Mouse (Mus musculus) stomach, embryonic 14.5 days (tissue): ENCODE results near the gene Tbck. TPM values are rescaled to one million over a fixed set of nuclear protein-coding genes. Genes with fewer than 3 reads are reported as not detected.

Source experiments
- ATAC-seq: fragments of 200-750 bp; cut with Nextera tagmentation; 2 replicates; pipeline ENCODE4 v1.8.0; 2017; ENCODE audit warnings: low read depth, moderate TSS enrichment; ENCODE audit not compliant: insufficient number of reproducible peaks, insufficient read depth, low FRiP score
- H3K27ac ChIP-seq: fragments of 300-500 bp; sonication (generic); 2 replicates; pipeline ENCODE4 v1.5.1; 2014; ENCODE audit warnings: mild to moderate bottlenecking, low read length, moderate library complexity, mixed read lengths
- H3K27me3 ChIP-seq: fragments of 300-500 bp; sonication (generic); 2 replicates; pipeline ENCODE4 v1.6.1; 2014; ENCODE audit warnings: low read length, control low read depth, mixed read lengths; ENCODE audit not compliant: control insufficient read depth, insufficient read depth
- H3K36me3 ChIP-seq: fragments of 300-500 bp; sonication (generic); 2 replicates; pipeline ENCODE4 v1.6.1; 2014; ENCODE audit warnings: mild to moderate bottlenecking, control low read depth, low read length, moderate library complexity, mixed read lengths; ENCODE audit not compliant: control insufficient read depth, insufficient read depth
- H3K4me1 ChIP-seq: fragments of 300-500 bp; sonication (generic); 2 replicates; pipeline ENCODE4 v1.6.1; 2014; ENCODE audit warnings: low read length, control low read depth, mixed read lengths; ENCODE audit not compliant: control insufficient read depth, insufficient read depth
- H3K4me2 ChIP-seq: fragments of 300-500 bp; sonication (generic); replicated peaks from 2 replicates; pipeline ENCODE4 v1.6.1; 2014; ENCODE audit warnings: low read depth, low read length, control low read depth
- H3K4me3 ChIP-seq: fragments of 300-500 bp; sonication (generic); 2 replicates; pipeline ENCODE4 v1.5.1; 2014; ENCODE audit warnings: low read depth, low read length, control low read depth
- H3K9ac ChIP-seq: fragments of 300-500 bp; sonication (generic); replicated peaks from 2 replicates; pipeline ENCODE4 v1.6.1; 2014; ENCODE audit warnings: low read depth, mild to moderate bottlenecking, control low read depth, low read length, moderate library complexity, mixed read lengths
- H3K9me3 ChIP-seq: fragments of 300-500 bp; sonication (generic); 2 replicates; pipeline ENCODE4 v1.6.1; 2016; ENCODE audit warnings: low read depth, low read length, control low read depth; ENCODE audit not compliant: control insufficient read depth
- WGBS: fragments of 180-500 bp; shearing (Covaris S2); extraction: QIAGEN DNeasy Blood & Tissue Kit; methylation state at CpG from one replicate; pipeline ENCODE4 v1.1.7; 2014; 5-methylcytosine and 5-hydroxymethylcytosine counted together
- polyA plus RNA-seq: library from polyadenylated mRNA; unstranded; fragments of >200 nt; fragmentation: Nextera tagmentation; extraction: Ambion mirVana; gene quantifications from 2 replicates; pipeline ENCODE4 v1.2.1, GENCODE M21; 2014

Gene Tbck
- polyA plus RNA-seq, 1 experiment from 2014 or later, result 26.3 TPM

DNA sequence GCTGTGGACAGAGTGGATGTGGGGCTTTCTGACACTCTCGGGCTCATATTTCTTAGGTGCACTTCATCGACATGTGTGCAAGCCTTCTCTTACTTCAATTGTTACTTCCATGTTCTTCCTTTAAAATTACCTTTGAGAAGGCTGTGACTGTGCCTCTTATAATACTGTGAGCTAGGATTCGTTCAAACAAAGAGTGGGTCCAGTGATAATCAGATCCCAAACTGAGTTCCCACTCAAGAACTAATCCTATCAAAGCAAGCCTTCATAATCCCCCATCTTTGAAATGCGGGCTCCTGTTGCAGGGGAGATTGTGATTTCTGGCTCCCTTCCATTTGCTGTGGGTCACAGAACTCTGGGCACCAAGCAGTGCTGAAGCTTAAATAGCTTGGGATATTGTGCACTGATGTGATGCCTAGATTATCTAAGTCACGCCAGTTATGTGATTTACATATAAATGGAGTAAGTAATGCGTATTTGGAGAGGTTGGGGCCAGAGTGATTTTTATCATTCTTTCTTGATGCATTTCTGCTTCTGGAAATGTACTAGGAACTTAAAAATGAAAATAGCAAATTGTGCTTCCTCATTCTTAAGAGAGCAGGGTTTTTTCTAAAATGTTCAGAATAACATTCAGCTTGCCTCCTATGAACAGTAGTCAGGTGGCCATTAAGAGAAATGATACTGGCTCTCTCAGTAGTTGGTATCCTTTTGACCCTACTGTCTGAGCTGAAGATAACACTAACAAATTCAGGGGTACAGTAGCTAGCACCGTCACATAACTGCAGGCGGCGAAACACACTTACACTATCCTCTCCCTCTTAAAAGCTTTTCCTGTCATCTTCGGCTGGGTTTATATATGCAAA, 60.6 kb downstream of the Tbck start:
- Histone ChIP-seq H3K9ac (no peak overlapping the region), H3K27ac (no peak overlapping the region), H3K4me3 (no peak overlapping the region), H3K9me3 (no peaks in the 10 kb centered on the region), H3K36me3 (peaks cover 3% of the 10 kb centered on the region; the same call in 1 of the 2 replicates), H3K4me2 (no peak overlapping the region), H3K27me3 (no peaks in the 10 kb centered on the region), H3K4me1 (no peaks in the 10 kb centered on the region)
- ATAC-seq, result no peak
- WGBS, result 77% methylated on average over 10 of the region's 10 CpGs

DNA sequence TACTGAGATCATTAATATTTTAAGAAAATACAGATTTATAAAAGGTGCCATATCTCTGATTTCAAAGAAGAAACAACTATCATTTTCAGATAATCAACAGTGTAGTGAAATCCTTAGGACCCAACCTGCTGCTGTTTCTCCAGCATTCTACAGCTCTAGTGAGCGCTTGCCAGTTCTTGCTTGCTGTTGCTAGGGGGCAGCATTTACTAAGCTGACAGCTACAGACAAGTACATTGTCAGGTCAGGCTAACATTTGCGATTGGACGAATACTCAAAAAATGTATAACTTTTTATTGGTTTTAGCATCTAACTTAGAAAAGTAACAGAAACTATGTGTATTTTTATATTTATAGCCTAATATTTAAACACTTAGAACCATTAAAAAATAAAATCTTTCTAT, 63.1 kb downstream of the Tbck start:
- WGBS, result 18% methylated on average over 3 of the region's 3 CpGs

GRCm38 (mm10) chr3:132747766-132748165, 63.8 kb downstream of the Tbck start:
- no peak overlapping the region for H3K9ac ChIP-seq
- no peaks in the 10 kb centered on the region for H3K9me3 ChIP-seq
- H3K36me3 ChIP-seq, result peaks cover 2% of the 10 kb centered on the region; the same call in 1 of the 2 replicates
- no peak overlapping the region for H3K27ac ChIP-seq
- no peak overlapping the region for H3K4me2 ChIP-seq
- H3K4me3 ChIP-seq, result no peak overlapping the region
- H3K27me3 ChIP-seq, result no peaks in the 10 kb centered on the region
- whole genome bisulfite sequencing, result 73% methylated on average over 14 of the region's 14 CpGs
- 0 out of 2 replicates have a peak, but pooled peaks cover 2% of the 10 kb centered on the region for H3K4me1 ChIP-seq
- no peak for ATAC-seq

More for the DNA sequence above, 63.1 kb downstream of the Tbck start:
- H3K4me1 ChIP-seq, result no peaks in the 10 kb centered on the region
- H3K4me2 ChIP-seq, result no peak overlapping the region
- no peak overlapping the region for H3K9ac ChIP-seq
- ATAC-seq, result peak; percentile 84; the same call in 1 of the 2 replicates
- H3K36me3 ChIP-seq, result peaks cover 3% of the 10 kb centered on the region; the same call in 1 of the 2 replicates
- no peak overlapping the region for H3K4me3 ChIP-seq
- no peaks in the 10 kb centered on the region for H3K9me3 ChIP-seq
- no peak overlapping the region for H3K27ac ChIP-seq
- no peaks in the 10 kb centered on the region for H3K27me3 ChIP-seq

DNA sequence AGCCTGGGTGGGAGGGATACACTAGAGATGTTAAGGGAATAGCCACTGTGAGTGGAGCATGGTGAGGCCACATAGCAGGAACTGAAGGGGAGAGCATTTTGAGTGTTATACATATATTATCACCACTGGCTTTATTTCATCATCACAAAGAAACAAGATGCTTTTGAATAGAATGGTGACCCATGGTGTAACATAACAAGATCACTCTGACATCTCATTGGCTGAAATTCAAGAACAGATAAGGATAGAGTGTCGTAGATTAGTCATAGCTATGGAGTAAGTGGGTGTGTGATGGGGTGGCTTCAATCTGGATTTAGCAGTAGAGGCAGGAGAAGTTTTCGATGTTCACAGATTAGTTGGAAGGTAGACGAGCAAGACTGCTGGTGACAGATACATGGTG, 64.8 kb downstream of the Tbck start:
- Histone ChIP-seq H3K9me3 (no peaks in the 10 kb centered on the region), H3K27ac (no peak overlapping the region), H3K27me3 (no peaks in the 10 kb centered on the region), H3K36me3 (no peaks in the 10 kb centered on the region; the same call in 1 of the 2 replicates), H3K4me3 (no peak overlapping the region), H3K4me2 (no peak overlapping the region), H3K9ac (no peak overlapping the region), H3K4me1 (0 out of 2 replicates have a peak, but pooled peaks cover 4% of the 10 kb centered on the region)
- WGBS, result 89% methylated on average over 3 of the region's 3 CpGs
- ATAC-seq, result no peak

GRCm38 (mm10) chr3:132752772-132753171, 68.8 kb downstream of the Tbck start:
- Histone ChIP-seq H3K9ac (no peak overlapping the region), H3K36me3 (no peaks in the 10 kb centered on the region; the same call in 1 of the 2 replicates), H3K9me3 (no peaks in the 10 kb centered on the region), H3K27ac (no peak overlapping the region), H3K4me2 (no peak overlapping the region), H3K27me3 (no peaks in the 10 kb centered on the region), H3K4me1 (0 out of 2 replicates have a peak, but pooled peaks cover 4% of the 10 kb centered on the region), H3K4me3 (no peak overlapping the region)
- 24% methylated on average over 4 of the region's 4 CpGs for WGBS
- ATAC-seq, result no peak

GRCm38 (mm10) chr3:132756274-132756673, 72.3 kb downstream of the Tbck start:
- Histone ChIP-seq H3K27ac (no peak overlapping the region), H3K4me2 (no peak overlapping the region), H3K36me3 (no peaks in the 10 kb centered on the region; the same call in 1 of the 2 replicates), H3K27me3 (no peaks in the 10 kb centered on the region), H3K9ac (no peak overlapping the region), H3K9me3 (no peaks in the 10 kb centered on the region), H3K4me1 (0 out of 2 replicates have a peak, but pooled peaks cover 4% of the 10 kb centered on the region), H3K4me3 (no peak overlapping the region)
- 77% methylated on average over 1 of the region's 1 CpGs for WGBS
- no peak for ATAC-seq

DNA sequence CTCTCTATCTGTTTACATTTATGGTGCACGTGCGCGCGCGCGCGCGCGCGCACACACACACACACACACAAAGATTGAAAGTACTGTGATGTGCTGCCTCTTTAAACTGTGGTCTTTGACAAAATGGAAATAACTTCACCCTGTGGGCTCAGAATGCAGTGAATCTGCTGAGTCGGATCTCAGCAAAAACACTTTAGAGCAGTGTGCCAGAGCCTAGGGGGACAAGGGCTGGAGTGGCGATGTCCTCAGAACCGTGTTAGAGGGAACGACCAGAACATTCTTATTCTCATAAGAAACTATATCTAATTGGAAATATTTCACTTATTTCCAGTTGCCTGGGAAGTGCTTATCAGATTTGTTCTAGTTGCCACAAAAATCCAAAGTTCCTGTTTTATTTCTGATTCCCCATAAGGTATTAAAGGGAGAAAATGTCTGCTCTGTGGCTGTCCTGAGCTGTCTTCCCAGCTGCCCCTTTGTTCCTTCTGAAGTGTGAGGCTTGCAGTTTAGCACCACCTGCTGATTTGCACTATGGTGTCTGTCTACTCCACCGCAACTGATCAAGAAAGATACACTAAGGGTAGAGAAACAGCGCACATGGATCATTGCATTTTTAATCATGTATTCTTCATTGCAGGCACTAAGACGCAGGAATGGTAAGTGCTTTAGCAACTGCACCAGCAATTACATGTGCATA, 82.2 kb downstream of the Tbck start:
- ATAC-seq, result no peak
- Histone ChIP-seq H3K27me3 (no peaks in the 10 kb centered on the region), H3K9me3 (no peaks in the 10 kb centered on the region), H3K4me2 (no peak overlapping the region), H3K4me1 (no peaks in the 10 kb centered on the region), H3K4me3 (no peak overlapping the region), H3K36me3 (no peaks in the 10 kb centered on the region; the same call in none of the 2 replicates), H3K27ac (no peak overlapping the region), H3K9ac (no peak overlapping the region)
- WGBS, result 84% methylated on average over 17 of the region's 17 CpGs

DNA sequence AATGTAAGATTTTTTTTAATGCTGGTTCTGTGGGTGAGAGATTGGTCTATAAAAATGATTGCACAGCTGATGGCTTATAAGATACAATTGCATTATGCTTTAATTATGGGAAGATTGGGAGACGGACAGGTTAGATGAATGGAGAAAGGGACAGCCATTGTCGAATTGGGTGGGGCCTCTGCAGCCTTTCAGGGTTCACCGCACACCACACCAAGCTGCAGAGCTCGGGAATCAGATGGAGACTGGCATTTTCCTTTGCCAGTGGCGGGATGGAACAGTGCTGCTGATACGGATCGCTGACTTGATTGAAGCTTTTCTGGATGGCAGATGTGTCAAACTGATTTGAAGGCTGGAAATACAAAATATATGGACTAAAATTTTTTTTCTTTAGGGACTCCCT, 88.1 kb downstream of the Tbck start:
- Histone ChIP-seq H3K36me3 (peaks cover 3% of the 10 kb centered on the region), H3K9me3 (no peaks in the 10 kb centered on the region), H3K4me3 (no peak overlapping the region), H3K9ac (no peak overlapping the region), H3K27ac (no peak overlapping the region), H3K27me3 (no peaks in the 10 kb centered on the region), H3K4me1 (no peaks in the 10 kb centered on the region), H3K4me2 (no peak overlapping the region)
- 78% methylated on average over 7 of the region's 7 CpGs for WGBS
- no peak for ATAC-seq
